In genomic region chr1:190174671-190175661, GRCm38 (mm10) we compare ENCODE assay signal across 8 mouse cellular contexts. TPM values are rescaled to one million over a fixed set of nuclear protein-coding genes. Genes with fewer than 3 reads are reported as not detected.
DNase-seq lines count a peak whose midpoint lies in the region; ATAC-seq lines count a peak whose summit lies in the region.

No protein-coding gene starts in this region.

- H3K4me3 ChIP-seq in embryonic facial prominence, embryonic 13.5 days, result peak overlapping the region; percentile 44
- peak overlapping the region; percentile 33 for H3K4me3 ChIP-seq in hindbrain, embryonic 14.5 days (replicated peaks; ENCODE audit: low read length)

- peak; percentile 68 to 88 for DNase-seq in adrenal gland, adult (ENCODE audit: inconsistent age in 2 of 2, low spot score in 1 of 2)
- no peak for DNase-seq in adrenal gland, adult 8-10 months
- DNase-seq in adrenal gland, adult 2 months, result peak; percentile 80
- DNase-seq in hindbrain, embryonic 14.5 days (ENCODE audit: low spot score), result no peak
- DNase-seq in ovary, postnatal 10 days (ENCODE audit: low spot score), result no peak

- H3K36me3 ChIP-seq in embryonic facial prominence, embryonic 13.5 days, result no peaks in the 10 kb centered on the region
- no peaks in the 10 kb centered on the region for H3K36me3 ChIP-seq in hindbrain, embryonic 14.5 days (replicated peaks; ENCODE audit: control insufficient read depth, insufficient read depth)

- H3K27me3 ChIP-seq in embryonic facial prominence, embryonic 13.5 days, result peaks cover 77% of the 10 kb centered on the region
- peaks cover 52% of the 10 kb centered on the region for H3K27me3 ChIP-seq in hindbrain, embryonic 14.5 days (ENCODE audit: control insufficient read depth, insufficient read depth, low read length)

- peak overlapping the region; percentile 82 for H3K4me2 ChIP-seq in embryonic facial prominence, embryonic 13.5 days
- peak overlapping the region; percentile 75 for H3K4me2 ChIP-seq in hindbrain, embryonic 14.5 days (replicated peaks)

- H3K9me3 ChIP-seq in embryonic facial prominence, embryonic 13.5 days, result no peaks in the 10 kb centered on the region
- no peaks in the 10 kb centered on the region for H3K9me3 ChIP-seq in hindbrain, embryonic 14.5 days (ENCODE audit: control insufficient read depth, low read length)

- ATAC-seq in embryonic facial prominence, embryonic 13.5 days (ENCODE audit: insufficient number of reproducible peaks, insufficient read depth, low FRiP score, low TSS enrichment, low read depth), result 0 out of 2 replicates have a peak, but pooled peaks have one; percentile 20
- no peak for ATAC-seq in hindbrain, embryonic 14.5 days (ENCODE audit: low FRiP score)
- ATAC-seq in megakaryocyte progenitor cell, adult 5-6 weeks (replicated peaks; ENCODE audit: poor library complexity), result peak; percentile 38
- no peak for ATAC-seq in erythroid progenitor cell, adult 5-6 weeks (replicated peaks; ENCODE audit: low FRiP score, poor library complexity, severe bottlenecking)

- no peak overlapping the region for H3K27ac ChIP-seq in embryonic facial prominence, embryonic 13.5 days
- H3K27ac ChIP-seq in hindbrain, embryonic 14.5 days, result no peak overlapping the region

- peaks cover 29% of the 10 kb centered on the region for H3K4me1 ChIP-seq in embryonic facial prominence, embryonic 13.5 days
- H3K4me1 ChIP-seq in hindbrain, embryonic 14.5 days (replicated peaks; ENCODE audit: control insufficient read depth, insufficient read depth, low read length), result peaks cover 12% of the 10 kb centered on the region

- H3K9ac ChIP-seq in embryonic facial prominence, embryonic 13.5 days, result peak overlapping the region; percentile 65
- peak overlapping the region; percentile 52 for H3K9ac ChIP-seq in hindbrain, embryonic 14.5 days

- 2% methylated on average over 65 of the region's 65 CpGs for WGBS in embryonic facial prominence, embryonic 13.5 days
- 2% methylated on average over 65 of the region's 65 CpGs for WGBS in hindbrain, embryonic 14.5 days

RNA-seq across cellular contexts. Expression of gene Prox1, which starts 4.5 kb away (rescaled TPM):
- total RNA-seq in adrenal gland, adult 8-10 months (2022), result 10 to 100 TPM; 41.1 to 45.5 (median 44.9) TPM
- 10 to 100 TPM; 33.4 to 34.0 TPM for total RNA-seq in adrenal gland, adult 2 months (2021)
- polyA plus RNA-seq in adrenal gland, adult 2 months (2012; rRNA removed), result 17.4 and 22.8 TPM in 2 replicates
- polyA plus RNA-seq in embryonic facial prominence, embryonic 13.5 days (2015; fragmentation: Nextera tagmentation; extraction: Ambion mirVana), result 1.3 and 1.7 TPM in 2 replicates
- polyA plus RNA-seq in hindbrain, embryonic 14.5 days (2014; fragmentation: Nextera tagmentation; extraction: Ambion mirVana), result 9.6 and 9.7 TPM in 2 replicates
- not detected in 2 replicates for total RNA-seq in megakaryocyte progenitor cell, adult 5-6 weeks (2015)
- not detected in 2 replicates for total RNA-seq in megakaryocyte progenitor cell, adult 5-6 weeks (2017)
- total RNA-seq in erythroid progenitor cell, adult 5-6 weeks (2015; ENCODE audit: low replicate concordance), result not detected in 2 replicates
- total RNA-seq in erythroid progenitor cell, adult 5-6 weeks (2017; ENCODE audit: low replicate concordance), result not detected in 2 replicates

Comparison
In these comparisons a context has a peak if more than half of its experiments do, and no peak if none do; other contexts are left out.
1. DNase-seq: peak in adrenal gland, adult (2 of 2) and adrenal gland, adult 2 months (single experiment); none in adrenal gland, adult 8-10 months (single experiment), hindbrain, embryonic 14.5 days (single experiment) and ovary, postnatal 10 days (single experiment).
2. ATAC-seq: peak in embryonic facial prominence, embryonic 13.5 days (single experiment) and megakaryocyte progenitor cell, adult 5-6 weeks (single experiment); none in hindbrain, embryonic 14.5 days (single experiment) and erythroid progenitor cell, adult 5-6 weeks (single experiment).
3. RNA of gene Prox1, which starts 4.5 kb away (total RNA-seq): 41.1 to 45.5 TPM in adrenal gland, adult 8-10 months and 33.4 to 34.0 TPM in adrenal gland, adult 2 months; not detected in megakaryocyte progenitor cell, adult 5-6 weeks and not detected in erythroid progenitor cell, adult 5-6 weeks; every median in the first group is over 10 times any median in the second.